Mouse (Mus musculus): Measurements from ENCODE around the gene Fam183b. TPM values are rescaled to one million over a fixed set of nuclear protein-coding genes. Genes with fewer than 3 reads are reported as not detected.
"Not testable (repeated sequence)": the region's sequence is repeated elsewhere in the genome, so short reads cannot be mapped to it uniquely, and the experiment has no call there.

Gene Fam183b
- polyA plus RNA-seq, 1 experiment = 1.6 TPM

DNA sequence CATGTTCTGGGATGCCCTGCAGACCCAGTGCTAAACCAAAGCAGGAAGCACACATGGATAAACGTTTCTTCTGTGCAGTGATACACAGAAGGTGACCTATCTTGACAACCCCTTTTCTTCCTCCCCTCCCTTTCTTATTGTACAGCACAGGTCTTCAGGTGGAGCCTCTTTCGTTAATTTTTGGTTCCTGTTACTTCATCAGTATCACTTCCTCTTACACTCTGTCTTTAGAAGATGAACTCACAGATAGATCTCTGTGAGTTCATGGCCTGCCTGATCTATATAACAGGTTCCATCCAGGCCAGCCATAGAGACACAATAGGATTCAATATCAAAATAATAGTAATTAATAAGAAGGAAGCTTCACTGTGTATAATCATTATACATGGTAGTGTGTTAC, 11.7 kb downstream of the Fam183b start:
- no peak for DNase-seq
- no peaks in the 10 kb centered on the region for H3K27me3 ChIP-seq (ENCODE audit: control insufficient read depth, insufficient read depth, low read length)
- H3K4me3 ChIP-seq (replicated peaks; ENCODE audit: insufficient read depth, low read depth, low read length) = no peak overlapping the region
- 67% methylated on average over 2 of the region's 2 CpGs for WGBS
- no peaks in the 10 kb centered on the region for H3K4me1 ChIP-seq (ENCODE audit: control insufficient read depth, insufficient read depth, low read length)
- no peak overlapping the region for H3K27ac ChIP-seq (ENCODE audit: insufficient read depth, low read length)
- TF ChIP-seq POLR2A (IDR thresholded peaks at IDR 0.05; ENCODE audit: borderline replicate concordance, insufficient read depth, low read length) (no peak), CTCF (IDR thresholded peaks at IDR 0.05; ENCODE audit: borderline replicate concordance, insufficient read depth, low read depth, low read length) (no peak)

DNA sequence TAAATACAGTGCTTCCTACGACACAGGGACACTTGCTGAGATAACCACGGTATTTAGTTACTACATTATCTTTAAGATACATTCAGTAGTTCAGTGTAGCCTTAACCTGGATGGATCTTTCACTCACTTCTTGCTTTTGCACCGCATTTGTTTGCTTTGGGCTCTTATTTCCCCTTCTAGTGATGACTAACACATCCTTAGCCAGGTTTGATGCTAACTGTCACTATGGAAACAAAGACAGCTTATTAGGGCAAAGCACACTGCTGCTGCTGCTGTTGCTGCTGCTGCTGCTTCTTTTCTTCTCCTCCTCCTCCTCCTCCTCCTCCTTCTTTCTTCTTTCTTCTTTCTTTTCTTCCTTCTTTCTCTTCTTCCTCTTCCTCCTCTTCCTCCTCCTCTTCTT, 12.2 kb downstream of the Fam183b start:
- WGBS = 25% methylated on average over 3 of the region's 3 CpGs
- Histone ChIP-seq H3K27ac (ENCODE audit: insufficient read depth, low read length) (no peak overlapping the region), H3K4me1 (ENCODE audit: control insufficient read depth, insufficient read depth, low read length) (no peaks in the 10 kb centered on the region), H3K27me3 (ENCODE audit: control insufficient read depth, insufficient read depth, low read length) (no peaks in the 10 kb centered on the region), H3K4me3 (replicated peaks; ENCODE audit: insufficient read depth, low read depth, low read length) (no peak overlapping the region)
- DNase-seq = no peak
- no peak for TF ChIP-seq POLR2A (IDR thresholded peaks at IDR 0.05; ENCODE audit: borderline replicate concordance, insufficient read depth, low read length)
- TF ChIP-seq CTCF (IDR thresholded peaks at IDR 0.05; ENCODE audit: borderline replicate concordance, insufficient read depth, low read depth, low read length) = no peak

DNA sequence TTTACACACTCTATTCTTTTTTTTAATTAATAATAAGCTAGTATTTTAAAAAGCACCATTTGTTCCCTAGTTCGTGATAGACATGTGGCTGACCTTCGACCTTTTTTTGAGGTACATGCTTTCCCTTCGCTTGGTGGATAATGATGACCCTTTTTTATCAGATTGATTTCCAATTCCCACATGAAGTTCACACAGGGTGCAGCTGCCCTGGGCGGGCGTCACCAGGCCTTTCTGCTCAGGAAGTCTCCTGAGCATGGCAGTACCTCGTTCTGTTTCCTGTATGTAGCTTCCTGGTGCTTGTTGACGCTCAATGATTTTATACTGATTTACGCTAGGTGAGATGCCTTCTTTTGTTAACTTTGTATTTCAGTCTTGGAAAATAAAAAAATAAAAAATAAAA, 13.4 kb downstream of the Fam183b start:
- no peak overlapping the region for H3K27ac ChIP-seq (ENCODE audit: insufficient read depth, low read length)
- 91% methylated on average over 8 of the region's 8 CpGs for WGBS
- no peak for DNase-seq
- TF ChIP-seq POLR2A (IDR thresholded peaks at IDR 0.05; ENCODE audit: borderline replicate concordance, insufficient read depth, low read length) = no peak
- no peak for TF ChIP-seq CTCF (IDR thresholded peaks at IDR 0.05; ENCODE audit: borderline replicate concordance, insufficient read depth, low read depth, low read length)
- H3K4me1 ChIP-seq (ENCODE audit: control insufficient read depth, insufficient read depth, low read length) = no peaks in the 10 kb centered on the region
- H3K27me3 ChIP-seq (ENCODE audit: control insufficient read depth, insufficient read depth, low read length) = no peaks in the 10 kb centered on the region
- no peak overlapping the region for H3K4me3 ChIP-seq (replicated peaks; ENCODE audit: insufficient read depth, low read depth, low read length)

DNA sequence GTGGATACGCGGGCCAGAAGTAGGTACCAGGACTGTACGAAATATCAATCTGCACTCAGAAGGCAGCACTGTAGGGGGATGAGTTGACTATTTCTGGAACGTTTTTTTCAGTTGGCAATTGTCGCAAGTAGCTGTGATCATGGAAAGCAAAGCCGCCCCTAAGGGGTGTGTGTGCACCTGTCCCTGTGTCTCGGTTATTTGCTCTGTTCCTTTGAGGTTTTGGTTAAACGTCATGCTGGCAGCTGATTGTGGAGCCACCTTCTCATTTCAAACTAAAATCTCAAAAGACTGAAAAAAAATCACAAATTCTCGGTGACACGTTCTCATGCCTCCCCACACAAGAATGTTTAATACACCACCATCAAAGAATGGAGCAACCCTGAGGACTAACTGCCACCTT, 14.1 kb downstream of the Fam183b start:
- Histone ChIP-seq H3K27ac (ENCODE audit: insufficient read depth, low read length) (no peak overlapping the region), H3K4me3 (replicated peaks; ENCODE audit: insufficient read depth, low read depth, low read length) (no peak overlapping the region), H3K27me3 (ENCODE audit: control insufficient read depth, insufficient read depth, low read length) (no peaks in the 10 kb centered on the region), H3K4me1 (ENCODE audit: control insufficient read depth, insufficient read depth, low read length) (no peaks in the 10 kb centered on the region)
- DNase-seq = no peak
- TF ChIP-seq POLR2A (IDR thresholded peaks at IDR 0.05; ENCODE audit: borderline replicate concordance, insufficient read depth, low read length) (no peak), CTCF (IDR thresholded peaks at IDR 0.05; ENCODE audit: borderline replicate concordance, insufficient read depth, low read depth, low read length) (no peak)
- 77% methylated on average over 10 of the region's 10 CpGs for WGBS

DNA sequence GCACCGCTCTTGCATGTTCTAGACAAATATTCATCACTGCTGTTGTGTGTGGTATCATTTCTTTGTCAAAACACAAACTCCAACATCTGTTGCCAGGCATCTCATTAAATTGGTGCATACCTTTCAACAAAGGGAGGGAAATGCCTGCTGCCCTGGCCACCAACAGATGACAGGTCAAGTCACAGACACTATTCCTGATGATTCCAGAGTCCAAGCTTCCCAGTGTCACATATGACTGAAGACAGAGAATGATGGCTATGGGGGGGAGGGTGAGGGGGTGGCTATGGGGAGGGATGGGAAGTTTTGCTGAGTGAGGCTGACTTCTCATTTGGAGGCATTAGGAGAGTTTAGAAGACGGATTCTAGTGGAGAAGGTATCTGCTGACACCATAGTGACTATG, 17.6 kb downstream of the Fam183b start:
- H3K27ac ChIP-seq (ENCODE audit: insufficient read depth, low read length) = no peak overlapping the region
- no peaks in the 10 kb centered on the region for H3K27me3 ChIP-seq (ENCODE audit: control insufficient read depth, insufficient read depth, low read length)
- H3K4me3 ChIP-seq (replicated peaks; ENCODE audit: insufficient read depth, low read depth, low read length) = no peak overlapping the region
- H3K4me1 ChIP-seq (ENCODE audit: control insufficient read depth, insufficient read depth, low read length) = no peaks in the 10 kb centered on the region
- DNase-seq = no peak
- no peak for TF ChIP-seq POLR2A (IDR thresholded peaks at IDR 0.05; ENCODE audit: borderline replicate concordance, insufficient read depth, low read length)
- no peak for TF ChIP-seq CTCF (IDR thresholded peaks at IDR 0.05; ENCODE audit: borderline replicate concordance, insufficient read depth, low read depth, low read length)
- WGBS = 79% methylated on average over 2 of the region's 2 CpGs

DNA sequence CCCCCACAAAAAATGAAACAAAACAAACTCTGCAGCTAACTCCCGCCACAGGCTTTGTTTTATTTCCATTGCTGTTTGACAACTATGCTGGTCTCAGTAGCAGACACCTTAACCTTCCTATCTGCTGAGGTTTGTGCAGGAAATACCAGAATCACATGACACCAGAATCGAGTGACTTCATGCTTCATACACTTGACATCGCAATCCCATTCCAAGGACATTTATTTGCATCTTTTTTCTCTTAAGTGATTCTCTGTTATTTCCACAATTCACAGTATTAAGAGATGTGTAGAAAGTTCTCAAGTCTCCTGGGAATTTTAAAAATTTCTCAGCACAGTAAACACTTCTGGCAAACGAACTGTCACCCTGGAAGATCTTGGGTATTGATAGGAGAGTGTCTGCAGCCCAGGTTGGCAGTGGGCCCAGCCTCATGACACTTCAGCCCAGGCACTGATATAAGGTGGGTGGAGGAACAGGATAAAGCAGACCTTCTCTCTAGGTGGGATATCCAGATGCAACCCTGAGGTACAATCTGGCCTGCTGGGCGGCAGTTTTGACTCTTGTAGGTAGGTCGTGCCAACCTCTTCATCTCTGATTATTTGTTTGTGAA, 19.2 kb downstream of the Fam183b start, which contains the start of gene Olfr314:
Gene Olfr314, plus strand, starts transcription at position 473 of the 610 bp plus-strand sequence.
- no peaks in the 10 kb centered on the region for H3K27me3 ChIP-seq (ENCODE audit: control insufficient read depth, insufficient read depth, low read length)
- H3K27ac ChIP-seq (ENCODE audit: insufficient read depth, low read length) = no peak within 1 kb of the TSS
- WGBS = 69% methylated on average over 6 of the region's 6 CpGs
- no peak for DNase-seq
- H3K4me3 ChIP-seq (replicated peaks; ENCODE audit: insufficient read depth, low read depth, low read length) = no peak within 1 kb of the TSS
- no peak for TF ChIP-seq POLR2A (IDR thresholded peaks at IDR 0.05; ENCODE audit: borderline replicate concordance, insufficient read depth, low read length)
- TF ChIP-seq CTCF (IDR thresholded peaks at IDR 0.05; ENCODE audit: borderline replicate concordance, insufficient read depth, low read depth, low read length) = no peak
- H3K4me1 ChIP-seq (ENCODE audit: control insufficient read depth, insufficient read depth, low read length) = no peaks in the 10 kb centered on the region

DNA sequence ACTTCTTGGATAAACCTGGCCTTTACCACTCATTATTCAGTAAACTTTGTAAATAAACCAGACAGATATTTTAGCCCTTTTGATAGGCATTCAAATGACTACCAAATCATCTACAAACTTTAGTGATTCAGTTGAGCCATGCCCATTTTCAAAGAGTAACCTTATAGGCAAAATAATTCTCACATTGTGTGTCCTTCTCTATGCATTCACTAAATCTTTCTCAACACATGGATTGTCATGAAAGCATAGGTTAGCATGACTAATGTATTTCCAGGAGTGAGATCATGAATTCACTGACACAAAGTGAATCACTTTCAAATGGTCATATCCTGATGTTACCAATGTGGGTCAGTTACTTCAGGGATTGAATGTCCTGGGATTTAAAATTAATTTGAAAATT, 28.9 kb downstream of the Fam183b start, which contains the start of gene Olfr315:
Gene Olfr315, plus strand, starts transcription at position 301 of the 400 bp plus-strand sequence.
- no peaks in the 10 kb centered on the region for H3K27me3 ChIP-seq (ENCODE audit: control insufficient read depth, insufficient read depth, low read length)
- TF ChIP-seq POLR2A (IDR thresholded peaks at IDR 0.05; ENCODE audit: borderline replicate concordance, insufficient read depth, low read length) (no peak), CTCF (IDR thresholded peaks at IDR 0.05; ENCODE audit: borderline replicate concordance, insufficient read depth, low read depth, low read length) (no peak)
- H3K27ac ChIP-seq (ENCODE audit: insufficient read depth, low read length) = no peak within 1 kb of the TSS
- no peak within 1 kb of the TSS for H3K4me3 ChIP-seq (replicated peaks; ENCODE audit: insufficient read depth, low read depth, low read length)
- H3K4me1 ChIP-seq (ENCODE audit: control insufficient read depth, insufficient read depth, low read length) = no peaks in the 10 kb centered on the region
- no peak for DNase-seq

DNA sequence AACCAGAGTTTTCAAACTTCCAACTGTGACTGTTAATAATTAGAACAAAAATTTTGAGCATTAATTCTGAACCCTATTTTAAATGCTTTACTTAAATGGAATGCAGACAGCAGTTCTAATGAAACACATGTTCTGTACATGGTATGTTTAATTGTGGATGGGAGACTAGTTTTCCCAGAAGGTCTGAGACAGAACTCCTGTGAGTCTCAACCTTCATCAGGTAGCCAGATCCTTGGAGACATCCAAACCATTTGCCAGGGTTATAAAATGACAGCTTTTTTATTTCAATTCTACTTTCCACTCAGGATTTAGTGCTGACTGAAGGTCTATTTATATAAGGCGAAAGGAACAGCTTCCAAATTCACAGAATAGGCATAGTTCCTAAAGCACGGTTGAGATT, 49.3 kb downstream of the Fam183b start, which contains the start of gene Olfr316:
Gene Olfr316, plus strand, starts transcription at position 301 of the 400 bp plus-strand sequence.
- TF ChIP-seq POLR2A (IDR thresholded peaks at IDR 0.05; ENCODE audit: borderline replicate concordance, insufficient read depth, low read length) (no peak), CTCF (IDR thresholded peaks at IDR 0.05; ENCODE audit: borderline replicate concordance, insufficient read depth, low read depth, low read length) (no peak)
- Histone ChIP-seq H3K4me1 (ENCODE audit: control insufficient read depth, insufficient read depth, low read length) (no peaks in the 10 kb centered on the region), H3K4me3 (replicated peaks; ENCODE audit: insufficient read depth, low read depth, low read length) (no peak within 1 kb of the TSS), H3K27me3 (ENCODE audit: control insufficient read depth, insufficient read depth, low read length) (no peaks in the 10 kb centered on the region), H3K27ac (ENCODE audit: insufficient read depth, low read length) (no peak within 1 kb of the TSS)
- no peak for DNase-seq
- 92% methylated on average over 2 of the region's 2 CpGs for WGBS

DNA sequence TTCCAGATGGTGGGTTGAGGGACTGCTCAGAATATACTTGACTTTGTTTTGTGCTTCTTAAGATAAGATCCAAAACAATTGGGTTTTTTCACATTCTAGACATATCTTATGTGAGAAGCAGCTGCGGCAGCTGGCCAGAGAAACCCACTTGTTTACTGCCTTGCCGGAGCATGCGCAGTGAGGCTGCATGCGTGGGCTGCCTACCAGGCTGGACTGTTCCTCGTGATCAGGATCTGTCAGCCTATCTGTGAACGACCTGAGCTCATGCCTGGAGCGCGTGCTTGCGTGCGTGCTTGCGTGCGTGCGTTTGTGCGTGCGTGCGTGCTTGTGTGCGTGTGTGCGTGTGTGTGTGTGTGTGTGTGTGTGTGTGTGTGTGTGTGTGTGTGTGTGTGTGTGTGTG, 50.7 kb downstream of the Fam183b start:
- H3K4me3 ChIP-seq (replicated peaks; ENCODE audit: insufficient read depth, low read depth, low read length) = not testable (repeated sequence)

More for the DNA sequence above, 50.7 kb downstream of the Fam183b start:
- H3K4me1 ChIP-seq (ENCODE audit: control insufficient read depth, insufficient read depth, low read length); H3K27ac ChIP-seq (ENCODE audit: insufficient read depth, low read length); DNase-seq; H3K27me3 ChIP-seq (ENCODE audit: control insufficient read depth, insufficient read depth, low read length): not testable (repeated sequence)
- WGBS = 77% methylated on average over 18 of the region's 18 CpGs
